Mouse (Mus musculus) midbrain, embryonic 14.5 days (tissue): ENCODE measurements at regions not wholly inside any gene's neighbourhood (a gene's known extent, or its start where the extent isn't known, plus 50 kb on each side); places are given as distances from the start of the nearest gene placed in this dataset.

Source experiments
- ATAC-seq: fragments of 200-750 bp; cut with Nextera tagmentation; 2 replicates; pipeline ENCODE4 v1.8.0; 2017; ENCODE audit warnings: moderate number of reproducible peaks, moderate library complexity; ENCODE audit not compliant: low FRiP score, low TSS enrichment
- DNase-seq: peaks from one replicate; pipeline ENCODE4 v3.0.0-alpha.2; 2015
- H3K27ac ChIP-seq: fragments of 300-500 bp; sonication (generic); replicated peaks from 2 replicates; pipeline ENCODE4 v1.5.1; 2014; ENCODE audit warnings: mild to moderate bottlenecking, low read depth, low read length, moderate library complexity
- H3K27me3 ChIP-seq: fragments of 300-500 bp; sonication (generic); 2 replicates; pipeline ENCODE4 v1.6.1; 2014; ENCODE audit warnings: low read length, control low read depth, mixed read lengths; ENCODE audit not compliant: control insufficient read depth, insufficient read depth
- H3K36me3 ChIP-seq: fragments of 300-500 bp; sonication (generic); 2 replicates; pipeline ENCODE4 v1.6.1; 2014; ENCODE audit warnings: low read length, control low read depth; ENCODE audit not compliant: control insufficient read depth, insufficient read depth
- H3K4me1 ChIP-seq: fragments of 300-500 bp; sonication (generic); 2 replicates; pipeline ENCODE4 v1.6.1; 2014; ENCODE audit warnings: mild to moderate bottlenecking, antibody characterized with exemption, low read length, control low read depth; ENCODE audit not compliant: control insufficient read depth, insufficient read depth
- H3K4me2 ChIP-seq: fragments of 300-500 bp; sonication (generic); 2 replicates; pipeline ENCODE4 v1.6.1; 2014; ENCODE audit warnings: mild to moderate bottlenecking, low read length, moderate library complexity
- H3K4me3 ChIP-seq: fragments of 300-500 bp; sonication (generic); replicated peaks from 2 replicates; pipeline ENCODE4 v1.5.1; 2014; ENCODE audit warnings: low read depth, low read length
- H3K9ac ChIP-seq: fragments of 300-500 bp; sonication (generic); replicated peaks from 2 replicates; pipeline ENCODE4 v1.6.1; 2014; ENCODE audit warnings: mild to moderate bottlenecking, low read length, moderate library complexity
- H3K9me3 ChIP-seq: fragments of 300-500 bp; sonication (generic); 2 replicates; pipeline ENCODE4 v1.6.1; 2016; ENCODE audit warnings: low read length, control low read depth, mixed read lengths; ENCODE audit not compliant: control insufficient read depth
- WGBS: fragments of 180-500 bp; shearing (Covaris S2); extraction: QIAGEN DNeasy Blood & Tissue Kit; methylation state at CpG from one replicate; pipeline ENCODE4 v1.1.7; 2014; 5-methylcytosine and 5-hydroxymethylcytosine counted together

DNA sequence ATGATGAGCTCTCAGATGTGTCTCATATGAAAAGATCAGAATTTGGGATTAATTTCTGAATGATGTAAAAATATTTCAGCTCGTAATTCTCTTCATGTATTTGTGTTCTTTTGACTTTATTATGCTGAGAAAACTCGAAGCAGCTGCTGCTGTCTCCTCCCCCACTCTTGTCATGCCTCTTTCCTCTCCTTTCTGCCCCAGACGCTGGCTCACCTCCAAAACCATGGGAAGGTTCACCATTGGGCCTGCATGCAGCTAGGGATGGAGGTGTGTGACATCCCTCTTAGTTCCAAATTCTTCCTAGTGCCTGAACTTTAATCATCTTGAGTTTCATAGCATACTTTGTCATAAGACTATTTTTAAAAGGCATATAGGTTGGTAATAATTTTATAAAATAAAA, 492.3 kb downstream of the Plcl1 start:
- Histone ChIP-seq H3K36me3 (no peaks in the 10 kb centered on the region), H3K4me2 (no peak overlapping the region), H3K9ac (no peak overlapping the region), H3K27ac (no peak overlapping the region), H3K4me3 (no peak overlapping the region), H3K4me1 (no peaks in the 10 kb centered on the region), H3K9me3 (no peaks in the 10 kb centered on the region), H3K27me3 (peaks cover 38% of the 10 kb centered on the region)
- ATAC-seq (no peak), DNase-seq (peak; percentile 49)
- WGBS = 35% methylated on average over 3 of the region's 3 CpGs

DNA sequence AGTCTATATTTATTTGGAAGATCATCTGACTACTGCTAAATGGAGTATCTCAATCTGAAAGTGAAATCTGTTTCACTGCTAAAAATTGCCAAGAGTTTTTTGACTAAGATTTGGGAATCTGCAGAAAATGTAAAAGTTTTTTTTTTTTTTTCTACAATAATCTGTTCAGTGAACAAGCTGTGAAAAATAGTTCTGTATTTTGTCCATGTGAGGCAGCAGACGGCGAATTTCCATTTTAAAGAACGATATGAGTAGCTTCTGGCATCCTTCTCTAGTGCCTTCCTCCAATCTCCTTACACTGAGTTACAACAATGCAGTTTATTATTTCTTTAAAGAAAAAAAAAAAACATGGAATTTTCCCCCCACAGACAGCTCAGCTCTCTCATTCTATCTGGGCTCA, 494.3 kb downstream of the Plcl1 start:
- WGBS = 60% methylated on average over 3 of the region's 3 CpGs
- H3K4me1 ChIP-seq = no peaks in the 10 kb centered on the region
- H3K4me2 ChIP-seq = no peak overlapping the region
- peaks cover 27% of the 10 kb centered on the region for H3K27me3 ChIP-seq
- H3K36me3 ChIP-seq = no peaks in the 10 kb centered on the region
- no peak overlapping the region for H3K4me3 ChIP-seq
- DNase-seq (no peak), ATAC-seq (no peak)
- no peak overlapping the region for H3K27ac ChIP-seq
- H3K9me3 ChIP-seq = 0 out of 2 replicates have a peak, but pooled peaks cover under 1% of the 10 kb centered on the region
- H3K9ac ChIP-seq = no peak overlapping the region

GRCm38 (mm10) chr1:55903177-55903576, 497.5 kb downstream of the Plcl1 start:
- DNase-seq (no peak), ATAC-seq (no peak)
- WGBS = 94% methylated on average over 3 of the region's 3 CpGs
- Histone ChIP-seq H3K9ac (no peak overlapping the region), H3K27me3 (peaks cover 4% of the 10 kb centered on the region; the same call in 1 of the 2 replicates), H3K4me2 (no peak overlapping the region), H3K4me3 (no peak overlapping the region), H3K27ac (no peak overlapping the region), H3K9me3 (0 out of 2 replicates have a peak, but pooled peaks cover 2% of the 10 kb centered on the region), H3K36me3 (no peaks in the 10 kb centered on the region), H3K4me1 (no peaks in the 10 kb centered on the region)

DNA sequence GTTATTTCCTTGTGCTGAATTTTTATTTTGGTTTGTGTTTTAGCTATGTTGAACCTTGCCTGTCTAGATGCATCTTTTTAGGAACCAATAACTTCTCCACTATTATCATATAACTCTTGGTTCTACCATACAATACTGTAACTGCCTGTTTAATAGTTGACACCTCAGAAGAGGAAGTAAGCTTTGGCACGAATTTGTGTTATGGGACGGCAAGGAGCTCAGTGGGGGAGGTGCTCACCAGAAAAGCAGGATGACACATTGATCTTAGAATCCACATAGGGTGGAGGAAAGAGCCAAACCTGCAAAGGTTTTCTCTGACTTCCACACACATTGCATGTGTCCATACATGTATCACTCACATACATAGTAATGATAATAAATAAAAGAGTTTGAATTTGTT, 498.9 kb downstream of the Plcl1 start:
- no peak for ATAC-seq
- no peak overlapping the region for H3K4me2 ChIP-seq
- peaks cover 4% of the 10 kb centered on the region; the same call in 1 of the 2 replicates for H3K27me3 ChIP-seq
- DNase-seq = no peak
- 0 out of 2 replicates have a peak, but pooled peaks cover 2% of the 10 kb centered on the region for H3K9me3 ChIP-seq
- H3K4me3 ChIP-seq = no peak overlapping the region
- no peak overlapping the region for H3K27ac ChIP-seq
- 84% methylated on average over 2 of the region's 2 CpGs for WGBS
- no peaks in the 10 kb centered on the region for H3K4me1 ChIP-seq
- H3K36me3 ChIP-seq = no peaks in the 10 kb centered on the region
- no peak overlapping the region for H3K9ac ChIP-seq

DNA sequence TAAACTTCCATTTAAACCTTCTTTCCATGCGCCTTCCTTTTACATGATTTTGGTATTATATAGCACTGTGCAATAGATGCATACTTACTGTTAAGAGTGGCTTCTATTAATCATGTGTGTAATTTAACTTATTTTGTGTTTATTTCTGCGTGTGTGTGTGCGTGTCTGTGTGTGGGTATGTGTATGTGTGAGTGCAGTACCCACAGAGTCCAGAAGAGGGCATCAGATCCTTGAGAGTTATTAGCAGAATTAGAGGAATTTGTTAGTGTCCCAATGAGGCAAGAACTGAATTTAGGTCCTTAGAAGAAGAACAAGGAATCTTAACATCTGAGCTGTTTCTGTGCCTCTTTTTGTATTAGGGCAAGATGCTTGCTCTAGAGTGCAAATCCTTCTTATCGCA, 499.5 kb downstream of the Plcl1 start:
- ATAC-seq = no peak
- Histone ChIP-seq H3K27ac (no peak overlapping the region), H3K4me3 (no peak overlapping the region), H3K27me3 (0 out of 2 replicates have a peak, but pooled peaks cover 4% of the 10 kb centered on the region), H3K36me3 (no peaks in the 10 kb centered on the region), H3K9me3 (0 out of 2 replicates have a peak, but pooled peaks cover 2% of the 10 kb centered on the region), H3K4me1 (no peaks in the 10 kb centered on the region), H3K4me2 (no peak overlapping the region), H3K9ac (no peak overlapping the region)
- WGBS = 97% methylated on average over 4 of the region's 4 CpGs
- no peak for DNase-seq

GRCm38 (mm10) chr1:55910024-55910423, 504.3 kb downstream of the Plcl1 start:
- Histone ChIP-seq H3K9ac (no peak overlapping the region), H3K4me1 (no peaks in the 10 kb centered on the region), H3K27ac (no peak overlapping the region), H3K4me2 (no peak overlapping the region), H3K27me3 (no peaks in the 10 kb centered on the region), H3K36me3 (no peaks in the 10 kb centered on the region), H3K4me3 (no peak overlapping the region), H3K9me3 (0 out of 2 replicates have a peak, but pooled peaks cover 2% of the 10 kb centered on the region)
- no peak for ATAC-seq
- no peak for DNase-seq
- WGBS = 90% methylated on average over 2 of the region's 2 CpGs

GRCm38 (mm10) chr1:55914284-55914683, 508.6 kb downstream of the Plcl1 start:
- no peaks in the 10 kb centered on the region for H3K36me3 ChIP-seq
- no peak for ATAC-seq
- H3K4me3 ChIP-seq = no peak overlapping the region
- no peak overlapping the region for H3K9ac ChIP-seq
- H3K27me3 ChIP-seq = no peaks in the 10 kb centered on the region
- H3K4me1 ChIP-seq = no peaks in the 10 kb centered on the region
- no peaks in the 10 kb centered on the region for H3K9me3 ChIP-seq
- 80% methylated on average over 3 of the region's 3 CpGs for WGBS
- no peak overlapping the region for H3K4me2 ChIP-seq
- H3K27ac ChIP-seq = no peak overlapping the region
- DNase-seq = no peak

GRCm38 (mm10) chr1:55915940-55916339, 510.2 kb downstream of the Plcl1 start:
- H3K4me2 ChIP-seq = no peak overlapping the region
- no peak overlapping the region for H3K9ac ChIP-seq
- WGBS = 60% methylated on average over 11 of the region's 11 CpGs
- no peaks in the 10 kb centered on the region for H3K4me1 ChIP-seq
- H3K4me3 ChIP-seq = no peak overlapping the region
- H3K27me3 ChIP-seq = no peaks in the 10 kb centered on the region
- H3K9me3 ChIP-seq = no peaks in the 10 kb centered on the region
- DNase-seq (no peak), ATAC-seq (no peak)
- H3K36me3 ChIP-seq = no peaks in the 10 kb centered on the region
- H3K27ac ChIP-seq = no peak overlapping the region

GRCm38 (mm10) chr1:55919516-55919915, 513.8 kb downstream of the Plcl1 start:
- DNase-seq (no peak), ATAC-seq (no peak)
- H3K4me3 ChIP-seq = no peak overlapping the region
- H3K9me3 ChIP-seq = no peaks in the 10 kb centered on the region
- no peak overlapping the region for H3K9ac ChIP-seq
- H3K4me2 ChIP-seq = no peak overlapping the region
- H3K36me3 ChIP-seq = no peaks in the 10 kb centered on the region
- no peaks in the 10 kb centered on the region for H3K27me3 ChIP-seq
- no peak overlapping the region for H3K27ac ChIP-seq
- no peaks in the 10 kb centered on the region for H3K4me1 ChIP-seq
